Mouse (Mus musculus) WW6 (cell line): ENCODE data around the gene AL607142.1.

Source experiments
- DNase-seq: peaks from one replicate; pipeline ENCODE4 v3.0.0-alpha.2; 2013; ENCODE audit warnings: low read depth, low spot score

AL607142.1 gene

GRCm38 (mm10) chr4:120104599-120104998, 39.8 kb downstream of the AL607142.1 start:
- no peak for DNase-seq

DNA sequence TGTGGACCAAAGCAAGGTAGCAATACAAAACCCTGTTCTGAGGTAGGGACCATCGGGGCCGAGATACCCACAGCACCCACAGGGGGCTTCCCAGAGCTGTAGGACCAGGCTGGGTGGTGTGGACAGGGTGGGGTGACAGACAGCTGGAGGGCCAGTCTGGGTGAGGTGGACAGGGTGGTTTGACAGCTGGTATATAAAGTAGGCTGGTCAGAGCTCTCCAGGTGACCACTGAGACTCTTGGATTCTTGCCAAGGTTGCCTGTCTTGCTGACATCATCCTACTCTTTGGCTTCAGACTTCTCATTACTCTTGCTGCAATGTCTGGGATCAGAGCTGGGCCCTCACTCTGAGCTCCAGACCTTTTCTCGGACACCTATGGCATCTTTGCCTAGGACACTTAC, 41.6 kb downstream of the AL607142.1 start:
- DNase-seq: no peak

GRCm38 (mm10) chr4:120107787-120108186, 43.0 kb downstream of the AL607142.1 start:
- DNase-seq: no peak

DNA sequence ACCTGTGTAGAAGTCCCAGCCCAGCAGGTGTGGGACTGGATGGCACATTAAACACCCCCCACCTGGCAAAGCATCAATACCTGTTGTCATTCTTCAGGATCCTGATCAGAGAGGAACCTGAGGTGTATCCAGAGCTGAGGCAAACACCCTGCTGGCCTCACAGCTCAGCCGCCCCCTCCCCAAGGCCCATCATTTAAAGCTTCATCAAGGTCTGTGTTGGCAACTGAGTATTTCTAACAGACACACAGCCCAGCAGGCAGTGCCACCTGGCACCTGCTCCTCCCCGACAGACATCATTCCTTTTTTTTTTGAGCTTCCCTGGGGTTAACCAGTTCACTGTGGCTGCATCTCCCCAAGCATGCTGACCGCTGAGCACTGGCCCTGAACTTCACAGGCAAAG, 50.7 kb downstream of the AL607142.1 start:
- no peak for DNase-seq

DNA sequence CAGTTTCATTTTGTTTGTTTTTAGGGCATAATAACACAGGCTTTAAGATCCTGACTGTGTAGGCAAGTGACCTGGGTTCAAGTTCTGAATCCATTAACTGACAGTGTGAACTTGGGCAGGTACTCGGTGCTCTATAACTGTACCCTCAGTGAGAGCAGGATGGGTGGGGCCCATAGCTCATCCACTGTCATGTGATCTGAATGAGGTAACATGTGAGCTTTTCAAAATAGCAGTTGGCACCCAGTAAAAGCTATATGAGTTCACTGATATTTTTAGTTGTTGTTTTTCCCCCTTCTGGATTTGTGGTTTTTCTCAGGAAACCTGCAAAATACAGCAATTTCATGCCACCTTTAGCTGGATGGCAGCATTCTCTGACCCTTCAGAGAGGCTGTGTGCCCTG, 51.5 kb downstream of the AL607142.1 start:
- no peak for DNase-seq

GRCm38 (mm10) chr4:120120276-120120675, 55.5 kb downstream of the AL607142.1 start:
- DNase-seq: no peak

DNA sequence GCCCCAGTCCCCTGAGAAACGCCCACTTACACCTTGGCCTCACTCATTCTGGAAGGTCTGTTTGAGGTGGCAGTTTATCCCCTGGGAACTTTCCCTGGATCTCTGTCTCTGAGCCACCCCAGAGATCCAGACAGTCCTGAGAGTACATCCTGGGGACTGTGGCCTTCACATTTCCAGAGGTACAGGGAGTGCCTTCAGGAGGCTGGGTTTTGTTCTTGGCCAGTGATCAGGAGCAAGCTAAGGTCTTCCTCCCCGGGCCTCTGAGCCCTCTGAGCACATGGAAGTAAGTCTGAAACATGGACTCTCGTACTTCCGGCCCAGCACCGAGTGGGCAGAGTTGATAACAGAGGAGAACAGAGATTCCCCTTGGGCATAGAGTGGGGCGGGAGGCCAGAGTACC, 59.9 kb downstream of the AL607142.1 start:
- DNase-seq: no peak

- no peak for DNase-seq
These were observed 61.3 kb downstream of the AL607142.1 start for GRCm38 (mm10) chr4:120126047-120126446.

GRCm38 (mm10) chr4:120127333-120127732, 62.5 kb downstream of the AL607142.1 start:
- no peak for DNase-seq

DNA sequence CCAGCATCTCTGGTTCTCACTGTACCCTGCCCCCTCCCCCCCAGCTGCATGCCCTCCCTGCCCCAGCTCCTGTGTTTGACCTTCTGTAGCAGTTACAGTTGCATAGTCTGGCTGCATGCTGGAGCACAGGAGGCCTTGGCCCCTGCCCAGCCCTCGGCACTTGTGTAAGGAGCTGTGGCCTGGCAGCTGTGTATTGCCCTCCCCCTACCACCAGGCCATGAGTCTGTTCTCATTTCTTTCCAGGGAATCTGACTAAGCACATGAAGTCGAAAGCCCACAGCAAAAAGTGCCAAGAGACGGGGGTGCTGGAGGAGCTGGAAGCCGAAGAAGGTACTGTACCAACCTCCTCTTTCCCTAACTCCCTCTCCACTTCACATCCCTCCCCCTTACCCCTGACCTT, 63.2 kb downstream of the AL607142.1 start:
- no peak for DNase-seq

GRCm38 (mm10) chr4:120129233-120129885, 64.6 kb downstream of the AL607142.1 start:
- no peak for DNase-seq

GRCm38 (mm10) chr4:120130926-120131325, 66.1 kb downstream of the AL607142.1 start:
- DNase-seq: no peak

DNA sequence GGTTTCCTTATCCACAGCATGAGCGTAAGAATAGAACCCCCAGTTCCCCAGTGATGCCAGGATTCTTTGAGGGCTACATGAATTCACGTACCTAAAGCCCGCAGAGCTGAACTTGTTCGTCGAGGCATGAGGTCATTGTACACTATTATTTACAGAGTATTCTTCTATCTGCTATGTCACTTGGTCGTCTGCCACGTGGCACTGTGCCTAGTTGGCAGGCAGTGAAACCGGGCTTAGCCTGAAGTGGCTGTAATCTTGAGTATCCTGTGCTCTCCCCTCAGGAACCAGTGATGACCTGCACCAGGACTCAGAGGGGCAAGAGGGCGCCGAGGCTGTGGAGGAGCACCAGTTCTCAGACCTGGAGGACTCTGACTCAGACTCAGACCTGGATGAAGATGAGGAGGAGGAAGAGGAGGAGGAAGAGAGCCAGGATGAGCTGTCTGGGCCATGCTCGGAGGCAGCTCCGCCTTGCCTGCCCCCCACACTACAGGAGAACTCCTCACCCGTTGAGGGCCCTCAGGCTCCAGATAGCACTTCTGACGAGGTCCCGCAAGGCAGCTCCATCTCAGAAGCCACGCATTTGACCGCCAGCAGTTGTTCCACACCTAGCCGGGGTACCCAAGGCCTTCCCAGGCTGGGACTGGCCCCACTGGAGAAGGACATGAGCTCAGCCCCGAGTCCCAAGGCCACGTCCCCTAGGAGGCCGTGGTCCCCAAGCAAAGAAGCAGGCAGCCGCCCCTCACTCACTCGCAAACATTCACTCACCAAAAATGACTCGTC, 66.8 kb downstream of the AL607142.1 start:
- DNase-seq: no peak

DNA sequence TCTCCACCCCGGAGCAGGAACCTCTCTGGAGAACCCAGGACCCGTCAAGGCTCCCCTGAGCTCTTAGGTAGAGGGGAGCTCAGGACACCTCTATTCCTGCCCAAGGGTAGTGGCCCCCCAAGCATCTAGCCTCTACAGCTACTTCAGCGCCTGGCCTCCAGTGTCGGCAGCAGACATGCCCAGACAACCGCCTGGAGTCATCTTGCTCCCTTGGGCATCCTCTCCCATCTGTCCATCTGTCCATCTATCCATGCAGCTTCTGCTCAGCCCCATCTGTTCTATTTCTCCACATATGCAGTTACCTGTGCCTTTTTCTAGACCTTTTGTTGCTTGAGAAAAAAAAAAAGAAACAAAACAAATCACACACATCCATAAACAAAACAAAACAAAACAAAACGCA, 69.4 kb downstream of the AL607142.1 start:
- DNase-seq: no peak

GRCm38 (mm10) chr4:120141810-120142209, 77.0 kb downstream of the AL607142.1 start:
- DNase-seq: no peak

DNA sequence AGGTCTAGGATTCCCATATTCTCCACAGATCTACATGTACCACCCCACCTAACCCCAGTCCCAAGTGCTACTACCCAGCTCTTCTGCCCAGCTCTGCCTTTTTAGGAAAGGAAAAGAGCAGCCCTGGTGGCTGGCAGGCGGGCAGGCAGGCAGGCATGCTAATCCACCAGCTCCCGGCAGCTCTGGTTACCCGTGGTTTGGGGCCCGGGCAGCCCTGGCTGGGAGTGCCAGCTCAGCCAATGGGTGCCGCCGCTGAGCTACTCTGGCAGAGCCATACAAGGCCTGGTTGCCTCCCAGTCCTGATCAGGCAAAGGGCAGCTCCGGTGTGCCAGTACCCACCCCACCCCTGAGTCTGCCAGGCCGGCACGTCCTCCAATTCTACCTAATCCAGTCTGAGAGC, 78.1 kb downstream of the AL607142.1 start:
- no peak for DNase-seq
